Mouse (Mus musculus): Measurements from ENCODE around the gene Tusc2.

DNA sequence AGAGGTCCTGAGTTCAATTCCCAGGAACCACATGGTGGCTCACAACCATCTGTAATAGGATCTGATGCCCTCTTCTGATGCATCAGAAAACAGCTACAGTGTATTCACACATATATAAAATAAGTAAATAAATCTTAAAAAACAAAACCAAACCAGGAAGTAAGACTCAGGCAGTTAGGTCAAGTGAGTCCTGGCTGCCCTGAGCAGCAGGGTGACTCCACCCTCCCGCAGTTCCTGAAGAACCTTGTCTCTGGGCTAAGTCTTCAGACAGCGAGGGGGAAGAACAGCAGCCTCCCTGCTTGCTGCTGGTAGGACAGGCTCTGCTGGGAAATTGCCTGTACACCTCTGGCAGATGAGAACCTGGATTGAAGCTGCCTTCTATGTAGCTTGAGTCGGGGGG lies 6.7 kb upstream of the Tusc2 start:
- TF ChIP-seq CTCF (IDR thresholded peaks at IDR 0.05; ENCODE audit: extremely low read depth, insufficient read depth, low read length) (no peak), POLR2A (IDR thresholded peaks at IDR 0.05; ENCODE audit: extremely low read depth, insufficient read depth, low read length) (no peak)
